Mouse (Mus musculus) liver, embryonic 13.5 days (tissue): ENCODE measurements around the gene Frmd4a. TPM values are rescaled to one million over a fixed set of nuclear protein-coding genes. Genes with fewer than 3 reads are reported as not detected.
"Not testable (repeated sequence)": the region's sequence is repeated elsewhere in the genome, so short reads cannot be mapped to it uniquely, and the experiment has no call there.

ENCODE experiments used
- ATAC-seq: fragments of 200-750 bp; cut with Nextera tagmentation; 2 replicates; pipeline ENCODE4 v1.8.0; 2017; ENCODE audit warnings: low read depth, mild to moderate bottlenecking, moderate number of reproducible peaks, moderate library complexity
- DNase-seq: peaks from one replicate; pipeline ENCODE4 v3.0.0; 2022
- H3K27ac ChIP-seq: fragments of 300-500 bp; sonication (generic); 2 replicates; pipeline ENCODE4 v1.5.1; 2015; ENCODE audit warnings: moderate library complexity, mild to moderate bottlenecking, inconsistent platforms
- H3K27me3 ChIP-seq: fragments of 300-500 bp; sonication (generic); 2 replicates; pipeline ENCODE4 v1.6.1; 2015; ENCODE audit warnings: mild to moderate bottlenecking, inconsistent platforms
- H3K36me3 ChIP-seq: fragments of 300-500 bp; sonication (generic); 2 replicates; pipeline ENCODE4 v1.6.1; 2015; ENCODE audit warnings: mild to moderate bottlenecking, inconsistent platforms
- H3K4me1 ChIP-seq: fragments of 300-500 bp; sonication (generic); replicated peaks from 2 replicates; pipeline ENCODE4 v1.6.1; 2015; ENCODE audit warnings: inconsistent platforms
- H3K4me2 ChIP-seq: fragments of 300-500 bp; sonication (generic); 2 replicates; pipeline ENCODE4 v1.6.1; 2015; ENCODE audit warnings: inconsistent platforms, mild to moderate bottlenecking, moderate library complexity
- H3K4me3 ChIP-seq: fragments of 300-500 bp; sonication (generic); replicated peaks from 2 replicates; pipeline ENCODE4 v1.5.1; 2015; ENCODE audit warnings: mild to moderate bottlenecking, inconsistent platforms
- H3K9ac ChIP-seq: fragments of 300-500 bp; sonication (generic); 2 replicates; pipeline ENCODE4 v1.6.1; 2015; ENCODE audit warnings: mild to moderate bottlenecking, inconsistent platforms
- H3K9me3 ChIP-seq: fragments of 300-500 bp; sonication (generic); replicated peaks from 2 replicates; pipeline ENCODE4 v1.6.1; 2016; ENCODE audit warnings: inconsistent platforms
- WGBS: fragments of 180-500 bp; shearing (Covaris S2); methylation state at CpG from one replicate; pipeline ENCODE4 v1.1.7; 2015; ENCODE audit not compliant: insufficient replicate concordance; 5-methylcytosine and 5-hydroxymethylcytosine counted together
- polyA plus RNA-seq: library from polyadenylated mRNA; unstranded; fragments of >200 nt; fragmentation: Nextera tagmentation; extraction: Ambion mirVana; gene quantifications from 2 replicates; pipeline ENCODE4 v1.2.1, GENCODE M21; 2015

Frmd4a gene
- polyA plus RNA-seq, 1 experiment from 2014 or later: 11.0 TPM

GRCm38 (mm10) chr2:4551866-4552265 is 534.3 kb downstream of the Frmd4a start:
- Histone ChIP-seq H3K4me2 (no peak overlapping the region), H3K4me3 (no peak overlapping the region), H3K4me1 (peaks cover 76% of the 10 kb centered on the region), H3K27me3 (no peaks in the 10 kb centered on the region), H3K36me3 (no peaks in the 10 kb centered on the region), H3K9me3 (no peaks in the 10 kb centered on the region), H3K27ac (peak overlapping the region; percentile 66), H3K9ac (no peak overlapping the region)
- DNase-seq (no peak), ATAC-seq (no peak)
- 81% methylated on average over 2 of the region's 2 CpGs for WGBS

DNA sequence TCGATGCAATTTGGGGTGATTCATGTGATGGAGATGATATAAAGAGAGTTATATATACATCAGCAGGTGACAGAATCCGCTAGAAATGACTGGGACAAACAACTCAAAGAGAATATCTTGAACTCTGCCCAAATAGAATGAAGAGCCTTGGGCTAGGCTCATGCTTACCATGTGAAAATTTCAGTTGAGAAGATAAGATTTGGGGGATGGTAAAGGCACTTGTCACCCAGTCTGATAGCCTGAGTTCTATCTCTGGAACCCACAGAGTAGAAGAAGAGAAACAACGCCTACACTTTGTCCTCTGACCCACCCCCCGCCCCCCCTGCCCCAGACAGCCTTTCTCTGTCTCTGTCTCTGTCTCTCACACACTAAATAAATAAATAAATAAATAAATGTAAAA is 535.0 kb downstream of the Frmd4a start:
- 41% methylated on average over 4 of the region's 4 CpGs for WGBS
- H3K4me2 ChIP-seq: no peak overlapping the region
- H3K9me3 ChIP-seq: no peaks in the 10 kb centered on the region
- peak overlapping the region; percentile 13; the same call in 1 of the 2 replicates for H3K9ac ChIP-seq
- H3K27me3 ChIP-seq: no peaks in the 10 kb centered on the region
- H3K4me3 ChIP-seq: no peak overlapping the region
- H3K27ac ChIP-seq: peak overlapping the region; percentile 66
- peak; percentile 82 for ATAC-seq
- DNase-seq: no peak
- no peaks in the 10 kb centered on the region for H3K36me3 ChIP-seq
- peaks cover 83% of the 10 kb centered on the region for H3K4me1 ChIP-seq

DNA sequence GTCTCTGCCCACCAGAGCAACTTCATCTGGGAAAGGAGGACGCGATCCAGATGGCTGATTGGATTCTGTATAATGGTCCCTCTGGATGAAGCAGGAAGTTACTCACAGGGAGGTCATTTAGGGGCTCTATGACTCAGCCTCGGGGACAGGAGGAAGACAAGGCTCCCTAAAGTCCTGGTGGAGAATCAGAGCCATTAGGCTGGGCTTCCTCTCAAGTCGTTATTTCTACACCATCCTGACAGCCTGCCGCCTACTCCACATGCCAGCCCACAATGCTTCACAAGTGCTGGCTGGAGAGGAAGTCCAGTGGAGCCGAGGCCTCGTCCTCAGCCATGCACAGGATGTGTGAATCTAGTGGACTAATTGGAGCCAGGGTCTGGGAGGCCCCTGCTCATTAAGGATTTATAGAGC is 537.7 kb downstream of the Frmd4a start:
- WGBS: 40% methylated on average over 7 of the region's 7 CpGs
- no peak overlapping the region for H3K4me2 ChIP-seq
- no peaks in the 10 kb centered on the region for H3K9me3 ChIP-seq
- peaks cover 81% of the 10 kb centered on the region for H3K4me1 ChIP-seq
- no peak for DNase-seq
- no peak overlapping the region for H3K9ac ChIP-seq
- ATAC-seq: no peak
- no peaks in the 10 kb centered on the region for H3K36me3 ChIP-seq
- no peaks in the 10 kb centered on the region for H3K27me3 ChIP-seq
- H3K4me3 ChIP-seq: no peak overlapping the region
- peak overlapping the region; percentile 44; the same call in 1 of the 2 replicates for H3K27ac ChIP-seq

- H3K4me3 ChIP-seq: no peak overlapping the region
- H3K36me3 ChIP-seq: no peaks in the 10 kb centered on the region
- DNase-seq (no peak), ATAC-seq (no peak)
- peaks cover 76% of the 10 kb centered on the region for H3K4me1 ChIP-seq
- no peak overlapping the region for H3K4me2 ChIP-seq
- no peaks in the 10 kb centered on the region for H3K27me3 ChIP-seq
- H3K9me3 ChIP-seq: no peaks in the 10 kb centered on the region
- 80% methylated on average over 10 of the region's 10 CpGs for WGBS
- H3K9ac ChIP-seq: peak overlapping the region; percentile 39; the same call in 1 of the 2 replicates
- peak overlapping the region; percentile 99 for H3K27ac ChIP-seq
These were observed 538.7 kb downstream of the Frmd4a start for GRCm38 (mm10) chr2:4556188-4556587.

GRCm38 (mm10) chr2:4557028-4557427 is 539.5 kb downstream of the Frmd4a start:
- WGBS: 15% methylated on average over 4 of the region's 4 CpGs
- Histone ChIP-seq H3K4me3 (peak overlapping the region; percentile 8; the same call in 1 of the 2 replicates), H3K4me2 (peak overlapping the region; percentile 92), H3K4me1 (peaks cover 76% of the 10 kb centered on the region), H3K27ac (peak overlapping the region; percentile 99), H3K9me3 (no peaks in the 10 kb centered on the region), H3K36me3 (peaks cover 5% of the 10 kb centered on the region; the same call in 1 of the 2 replicates), H3K9ac (peak overlapping the region; percentile 49), H3K27me3 (no peaks in the 10 kb centered on the region)
- peak; percentile 13 for DNase-seq
- ATAC-seq: no peak

DNA sequence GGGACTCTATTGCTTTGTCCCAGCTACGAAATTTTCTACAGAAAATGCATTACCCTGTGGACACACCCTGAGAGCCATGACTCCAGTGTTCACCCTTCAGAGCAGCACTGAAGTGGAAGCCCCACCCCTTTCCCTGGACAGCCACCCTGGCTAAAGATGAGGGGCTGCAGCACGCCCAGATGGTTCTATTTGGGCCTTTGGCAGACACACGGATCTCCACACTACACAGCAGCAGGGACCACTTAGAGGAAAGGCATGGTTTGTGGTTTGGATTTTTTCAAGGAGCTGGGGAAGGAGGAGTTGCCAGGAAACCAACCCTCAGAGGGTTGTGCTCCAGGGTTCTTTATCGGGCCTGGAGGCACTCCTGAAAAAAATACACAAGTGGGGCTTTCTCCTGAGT is 539.9 kb downstream of the Frmd4a start:
- Histone ChIP-seq H3K27ac (peak overlapping the region; percentile 99), H3K4me2 (peak overlapping the region; percentile 92), H3K27me3 (no peaks in the 10 kb centered on the region), H3K4me1 (peaks cover 76% of the 10 kb centered on the region), H3K36me3 (peaks cover 9% of the 10 kb centered on the region; the same call in 1 of the 2 replicates), H3K4me3 (no peak overlapping the region; the same call in 1 of the 2 replicates), H3K9me3 (no peaks in the 10 kb centered on the region), H3K9ac (peak overlapping the region; percentile 90)
- peak; percentile 21 for ATAC-seq
- DNase-seq: peak; percentile 52
- 29% methylated on average over 4 of the region's 4 CpGs for WGBS

DNA sequence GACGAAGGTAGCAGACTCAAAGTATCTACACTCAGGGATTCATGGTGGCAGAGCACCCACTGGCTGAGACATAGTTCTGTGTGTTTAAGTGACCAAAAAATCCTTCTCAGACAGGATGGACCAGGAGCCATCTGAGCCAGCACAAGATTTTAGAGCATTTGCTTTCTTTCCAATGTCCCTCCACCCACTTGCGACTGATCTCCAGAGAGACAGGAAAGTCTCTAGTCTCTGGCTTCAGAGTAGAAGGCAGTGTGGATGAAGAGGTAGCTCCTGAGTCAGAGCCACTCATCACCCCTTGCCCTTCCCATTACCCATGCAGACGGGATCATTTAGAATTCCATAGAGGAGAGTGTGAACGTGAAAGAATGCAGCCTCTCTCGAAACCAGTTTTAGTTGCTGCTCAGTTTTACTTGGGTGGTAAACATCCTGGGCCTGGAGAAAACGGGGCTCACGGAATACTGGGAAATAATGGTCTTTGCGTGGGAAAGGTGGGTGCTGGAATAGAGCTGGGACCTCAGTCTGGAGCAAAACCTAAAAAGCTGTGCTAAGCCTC is 541.2 kb downstream of the Frmd4a start:
- Histone ChIP-seq H3K27me3 (no peaks in the 10 kb centered on the region), H3K27ac (peak overlapping the region; percentile 99), H3K4me1 (peaks cover 77% of the 10 kb centered on the region), H3K9me3 (no peaks in the 10 kb centered on the region), H3K4me3 (peak overlapping the region; percentile 73), H3K9ac (peak overlapping the region; percentile 90), H3K4me2 (peak overlapping the region; percentile 92), H3K36me3 (peaks cover 22% of the 10 kb centered on the region; the same call in 1 of the 2 replicates)
- 13% methylated on average over 8 of the region's 8 CpGs for WGBS
- DNase-seq: no peak
- no peak for ATAC-seq

DNA sequence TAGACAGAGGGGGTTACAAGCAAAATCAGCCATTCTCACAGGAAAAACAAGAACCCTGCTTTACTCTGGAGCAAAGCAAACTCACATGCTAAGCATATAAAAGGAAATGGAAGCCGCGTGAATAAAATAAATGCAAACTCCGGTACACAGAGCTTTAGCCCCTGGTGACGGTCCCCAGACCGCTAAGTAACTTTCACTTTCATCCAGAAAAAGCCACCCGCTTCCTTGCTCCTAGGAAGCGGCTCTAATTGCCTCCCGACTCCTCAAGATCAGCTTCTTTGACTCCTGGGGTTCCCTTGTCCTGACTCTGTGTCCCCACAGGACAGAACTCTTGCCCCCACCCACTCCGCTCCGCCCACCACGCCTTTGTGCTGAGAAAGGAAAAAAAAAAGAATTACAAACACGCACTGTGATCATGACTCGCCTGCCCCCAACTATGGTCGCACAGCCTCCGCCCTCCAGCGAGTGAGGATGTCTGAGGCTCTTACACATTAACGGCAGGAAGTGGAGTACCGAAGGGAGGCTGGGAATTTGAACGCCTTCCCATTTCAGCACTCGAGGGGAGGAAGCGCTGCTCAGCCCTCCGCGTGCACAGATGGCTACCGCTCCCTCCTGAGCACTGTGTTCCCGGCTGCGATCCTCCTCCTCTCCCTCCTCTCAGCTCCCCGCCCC is 541.8 kb downstream of the Frmd4a start:
- DNase-seq: peak; percentile 75
- H3K9me3 ChIP-seq: no peaks in the 10 kb centered on the region
- H3K27me3 ChIP-seq: no peaks in the 10 kb centered on the region
- peak overlapping the region; percentile 90 for H3K9ac ChIP-seq
- WGBS: under 1% methylated on average over 27 of the region's 27 CpGs
- peaks cover 28% of the 10 kb centered on the region for H3K36me3 ChIP-seq
- peak overlapping the region; percentile 73 for H3K4me3 ChIP-seq
- peak; percentile 57 for ATAC-seq
- peak overlapping the region; percentile 92 for H3K4me2 ChIP-seq
- peaks cover 81% of the 10 kb centered on the region for H3K4me1 ChIP-seq
- peak overlapping the region; percentile 99 for H3K27ac ChIP-seq

- Histone ChIP-seq H3K9ac (peak overlapping the region; percentile 90), H3K4me3 (peak overlapping the region; percentile 73), H3K9me3 (no peaks in the 10 kb centered on the region), H3K27me3 (no peaks in the 10 kb centered on the region), H3K4me2 (peak overlapping the region; percentile 92), H3K36me3 (peaks cover 33% of the 10 kb centered on the region), H3K27ac (peak overlapping the region; percentile 99), H3K4me1 (peaks cover 82% of the 10 kb centered on the region)
- peak; percentile 66 for ATAC-seq
- peak; percentile 67 for DNase-seq
- WGBS: under 1% methylated on average over 8 of the region's 8 CpGs
These were observed 542.3 kb downstream of the Frmd4a start for GRCm38 (mm10) chr2:4559883-4560247.

DNA sequence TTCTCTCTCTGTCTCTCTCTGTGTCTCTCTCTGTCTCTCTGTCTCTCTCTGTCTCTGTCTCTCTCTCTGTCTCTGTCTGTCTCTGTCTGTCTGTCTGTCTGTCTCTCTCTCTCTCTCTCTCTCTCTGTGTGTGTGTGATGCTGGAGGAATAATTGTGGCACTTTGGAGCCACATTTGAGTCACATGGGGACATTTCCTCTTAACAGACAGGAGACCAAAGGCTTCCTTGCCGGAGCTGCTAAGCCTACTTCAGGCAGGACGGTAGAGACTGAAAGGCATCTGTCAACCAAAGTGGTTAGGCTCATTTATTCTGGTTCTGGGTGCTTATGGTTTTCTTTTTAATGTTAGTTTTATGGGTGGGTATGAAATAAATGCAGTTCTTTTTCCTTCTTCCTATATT is 543.0 kb downstream of the Frmd4a start:
- not testable (repeated sequence) for DNase-seq, H3K27me3 ChIP-seq, H3K9me3 ChIP-seq, ATAC-seq
- peak overlapping the region; percentile 73 for H3K4me3 ChIP-seq
- H3K36me3 ChIP-seq: peaks cover 39% of the 10 kb centered on the region
- H3K4me1 ChIP-seq: peaks cover 82% of the 10 kb centered on the region
- peak overlapping the region; percentile 92 for H3K4me2 ChIP-seq
- WGBS: 2% methylated on average over 2 of the region's 2 CpGs
- H3K9ac ChIP-seq: peak overlapping the region; percentile 90
- peak overlapping the region; percentile 99 for H3K27ac ChIP-seq

DNA sequence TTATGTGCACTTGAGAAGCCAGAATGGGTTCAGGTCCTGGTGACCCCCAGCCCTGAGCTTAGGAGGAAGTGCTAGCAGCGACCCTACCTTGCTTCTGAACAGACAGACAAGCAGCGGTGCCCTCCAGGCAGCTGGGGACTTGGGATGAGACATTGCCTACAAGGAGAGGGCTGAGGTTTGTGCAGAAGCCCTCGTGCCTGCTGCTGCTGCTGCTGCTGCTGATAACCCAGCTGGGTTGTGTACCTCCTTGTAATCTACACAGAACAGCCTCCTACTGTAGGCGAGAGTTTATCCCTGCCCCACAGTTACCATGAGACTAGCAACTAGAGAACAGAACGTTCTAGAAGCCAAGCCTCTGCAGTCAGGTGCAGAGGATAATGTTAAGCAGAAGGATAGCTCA is 543.7 kb downstream of the Frmd4a start:
- ATAC-seq: peak; percentile 92
- no peaks in the 10 kb centered on the region for H3K27me3 ChIP-seq
- H3K4me2 ChIP-seq: peak overlapping the region; percentile 92
- WGBS: 4% methylated on average over 5 of the region's 5 CpGs
- H3K27ac ChIP-seq: peak overlapping the region; percentile 99
- peaks cover 46% of the 10 kb centered on the region for H3K36me3 ChIP-seq
- peak overlapping the region; percentile 90 for H3K9ac ChIP-seq
- peaks cover 82% of the 10 kb centered on the region for H3K4me1 ChIP-seq
- no peaks in the 10 kb centered on the region for H3K9me3 ChIP-seq
- peak overlapping the region; percentile 73 for H3K4me3 ChIP-seq
- DNase-seq: peak; percentile 89
